Mouse (Mus musculus) T-cell, adult 66 days (primary cell): Measurements from ENCODE around the gene 4933427D14Rik. TPM values are rescaled to one million over a fixed set of nuclear protein-coding genes. Genes with fewer than 3 reads are reported as not detected.

Experiments
- total RNA-seq, 2 experiments: library from RNA; stranded (reverse); gene quantifications; 3 replicates in 1 of 2; 4 replicates in 1 of 2; pipeline ENCODE4 v1.2.4; 2023

The 4933427D14Rik gene
- 10 to 100 TPM; 17.8 to 21.2 TPM for total RNA-seq

DNA sequence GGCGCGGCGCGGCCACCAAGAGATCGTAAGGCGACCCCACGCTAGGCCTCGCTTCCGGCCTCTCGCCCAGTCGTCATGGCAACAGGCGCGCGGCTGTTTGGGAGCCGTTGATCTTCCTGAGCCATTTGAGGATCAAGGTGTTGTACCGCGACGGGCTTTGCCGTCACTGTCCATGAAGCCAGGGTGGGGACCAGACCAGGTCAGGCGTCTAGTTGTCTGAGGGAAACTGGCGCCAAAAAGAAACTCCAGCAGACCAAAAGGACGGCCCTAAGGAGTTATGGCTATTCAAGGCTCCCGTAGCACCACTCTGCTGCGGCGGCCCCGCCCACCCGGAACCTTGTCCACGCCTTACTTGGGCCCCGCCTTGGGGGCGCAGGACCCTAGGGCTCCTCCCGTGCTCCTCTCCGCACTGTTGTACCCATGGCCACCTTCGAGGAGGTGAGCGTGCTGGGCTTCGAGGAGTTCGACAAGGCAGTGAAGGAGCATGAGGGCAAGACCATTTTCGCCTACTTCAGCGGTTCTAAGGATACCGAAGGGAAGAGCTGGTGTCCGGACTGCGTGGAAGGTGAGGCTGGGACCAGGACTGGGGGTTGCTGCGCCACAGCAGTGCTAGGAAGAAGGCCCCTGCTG, at the start of gene 4933427D14Rik, which contains the start of gene Txndc17:
Gene 4933427D14Rik, minus strand, starts transcription at position 256 of the 630 bp plus-strand sequence.
Gene Txndc17, plus strand, starts transcription at position 344 of the 630 bp plus-strand sequence.

DNA sequence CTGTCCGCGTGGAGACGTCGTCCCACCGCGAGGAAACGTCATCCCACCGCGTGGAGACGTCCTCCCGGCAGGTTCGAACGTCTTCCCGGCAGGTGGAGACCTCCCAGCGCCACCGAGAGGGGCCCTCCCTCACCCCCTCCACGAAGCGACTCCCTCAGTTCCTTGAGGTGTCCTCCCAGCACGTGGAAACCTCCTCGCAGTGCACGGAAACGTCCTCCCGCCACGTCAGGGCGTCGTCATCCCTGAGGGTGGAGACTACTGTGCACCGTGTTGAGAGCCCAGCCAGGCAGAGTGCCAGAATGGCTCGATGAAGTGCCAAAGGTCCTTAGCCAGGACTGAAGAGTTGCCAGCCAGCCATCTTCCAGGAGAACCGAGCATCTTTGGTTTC, 8.1 kb upstream of the 4933427D14Rik start, which contains the start of gene Med31:
Gene Med31, minus strand, starts transcription at position 183 of the 388 bp plus-strand sequence.

GRCm38 (mm10) chr11:72206341-72207203, 687 bp downstream of the 4933427D14Rik start, which contains the start of gene Gm43951:
TSS of gene Gm43951 (minus strand) at chr11:72206840.

DNA sequence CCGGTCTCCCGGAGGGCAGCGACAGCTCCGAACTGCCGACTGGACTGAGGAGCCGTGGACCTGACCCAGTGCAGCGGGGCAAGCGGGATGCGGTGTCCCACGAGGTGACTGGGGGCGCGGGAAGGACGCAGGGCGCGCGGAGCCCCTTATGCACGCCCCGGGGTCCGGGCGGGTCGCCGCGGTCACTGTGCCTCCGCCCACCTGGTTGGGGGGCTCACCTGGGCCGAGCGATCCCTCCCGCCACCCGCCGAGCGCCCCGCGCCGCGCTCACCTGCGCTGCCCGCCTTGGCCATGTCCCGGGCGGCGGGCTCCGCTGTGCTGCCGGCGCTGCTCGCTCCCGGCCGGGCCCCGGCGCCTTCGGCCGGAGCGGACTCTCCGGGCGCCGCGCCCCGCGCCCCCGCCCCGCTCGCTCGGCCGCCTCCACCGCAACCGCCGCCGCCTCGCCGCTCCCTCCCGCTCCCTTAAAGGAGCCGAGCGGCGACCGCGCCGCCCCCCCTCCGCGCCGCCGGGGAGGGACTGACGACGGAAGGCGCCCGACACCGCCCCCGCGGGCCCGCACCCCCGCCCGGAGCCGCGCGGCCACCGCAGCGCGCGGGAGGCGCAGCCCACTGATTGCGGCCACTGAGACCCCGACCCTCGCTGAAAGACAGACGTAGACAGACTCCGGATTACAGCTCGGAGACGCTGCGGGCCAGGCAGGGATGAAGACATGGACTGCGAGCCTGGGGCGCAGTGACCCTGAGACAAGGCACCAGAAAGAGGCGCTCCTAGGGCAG, 71.7 kb downstream of the 4933427D14Rik start, which contains the start of gene Pitpnm3:
Gene Pitpnm3, minus strand, starts transcription at position 396 of the 776 bp plus-strand sequence.

Other genes starting within 250 kb of the 4933427D14Rik start
- under 1 TPM in 1 of 2 experiments, not detected in 1; 0.23 TPM for gene Aipl1, start 169.9 kb downstream of the 4933427D14Rik start, total RNA-seq
- 1 to 10 TPM in 1 of 2 experiments, under 1 TPM in 1; 0.98 to 1.2 TPM for gene Pimreg, start 165.4 kb downstream of the 4933427D14Rik start, total RNA-seq
- not detected for gene Pitpnm3, start 71.7 kb downstream of the 4933427D14Rik start, total RNA-seq
- gene Gm43951, start 619 bp downstream of the 4933427D14Rik start, total RNA-seq: under 1 TPM; 0.50 to 0.93 TPM
- gene Txndc17, start 88 bp upstream of the 4933427D14Rik start, total RNA-seq: 10 to 100 TPM; 34.3 to 36.7 TPM
- gene Med31, start 8.1 kb upstream of the 4933427D14Rik start, total RNA-seq: 10 to 100 TPM; 12.6 to 18.3 TPM
- not detected for gene Slc13a5, start 59.8 kb upstream of the 4933427D14Rik start, total RNA-seq
- 10 to 100 TPM; 40.9 to 62.3 TPM for gene Xaf1, start 94.2 kb upstream of the 4933427D14Rik start, total RNA-seq
- 1 to 10 TPM in 1 of 2 experiments, under 1 TPM in 1; 0.44 to 1.1 TPM for gene Fbxo39, start 107.0 kb upstream of the 4933427D14Rik start, total RNA-seq
- not detected for gene Tekt1, start 155.0 kb upstream of the 4933427D14Rik start, total RNA-seq
- gene Smtnl2, start 204.3 kb upstream of the 4933427D14Rik start, total RNA-seq: not detected
- not detected for gene Ggt6, start 228.1 kb upstream of the 4933427D14Rik start, total RNA-seq
- 100 to 1,000 TPM; 176 to 178 TPM for gene Mybbp1a, start 233.9 kb upstream of the 4933427D14Rik start, total RNA-seq